Mouse (Mus musculus) hindbrain, embryonic 11.5 days (tissue): ENCODE results near the gene Iqch. TPM values are rescaled to one million over a fixed set of nuclear protein-coding genes. Genes with fewer than 3 reads are reported as not detected.

Experiments used
- ATAC-seq: fragments of 200-750 bp; cut with Nextera tagmentation; 2 replicates; pipeline ENCODE4 v1.8.0; 2017; ENCODE audit warnings: mild to moderate bottlenecking, moderate TSS enrichment, moderate library complexity; ENCODE audit not compliant: low FRiP score
- DNase-seq: peaks from one replicate; pipeline ENCODE4 v3.0.0-alpha.2; 2015; ENCODE audit warnings: low spot score
- H3K27ac ChIP-seq: fragments of 300-500 bp; sonication (generic); 2 replicates; pipeline ENCODE4 v1.5.1; 2014; ENCODE audit warnings: mild to moderate bottlenecking, low read depth, low read length
- H3K27me3 ChIP-seq: fragments of 300-500 bp; sonication (generic); 2 replicates; pipeline ENCODE4 v1.6.1; 2014; ENCODE audit warnings: mild to moderate bottlenecking, low read length, moderate library complexity, mixed read lengths; ENCODE audit not compliant: control insufficient read depth, insufficient read depth
- H3K36me3 ChIP-seq: fragments of 300-500 bp; sonication (generic); 2 replicates; pipeline ENCODE4 v1.6.1; 2014; ENCODE audit warnings: mild to moderate bottlenecking, low read length, moderate library complexity, mixed read lengths; ENCODE audit not compliant: control insufficient read depth, insufficient read depth
- H3K4me1 ChIP-seq: fragments of 300-500 bp; sonication (generic); replicated peaks from 2 replicates; pipeline ENCODE4 v1.6.1; 2014; ENCODE audit warnings: low read length, mixed read lengths; ENCODE audit not compliant: control insufficient read depth, insufficient read depth
- H3K4me2 ChIP-seq: fragments of 300-500 bp; sonication (generic); replicated peaks from 2 replicates; pipeline ENCODE4 v1.6.1; 2014; ENCODE audit warnings: mild to moderate bottlenecking, low read depth, low read length
- H3K4me3 ChIP-seq: fragments of 300-500 bp; sonication (generic); 2 replicates; pipeline ENCODE4 v1.5.1; 2014; ENCODE audit warnings: low read depth, low read length
- H3K9ac ChIP-seq: fragments of 300-500 bp; sonication (generic); 2 replicates; pipeline ENCODE4 v1.6.1; 2014; ENCODE audit warnings: low read depth, low read length
- H3K9me3 ChIP-seq: fragments of 300-500 bp; sonication (generic); 2 replicates; pipeline ENCODE4 v1.6.1; 2016; ENCODE audit warnings: low read length; ENCODE audit not compliant: control insufficient read depth
- WGBS: fragments of 180-500 bp; shearing (Covaris S2); extraction: QIAGEN DNeasy Blood & Tissue Kit; methylation state at CpG from one replicate; pipeline ENCODE4 v1.1.7; 2014; 5-methylcytosine and 5-hydroxymethylcytosine counted together
- polyA plus RNA-seq: library from polyadenylated mRNA; unstranded; fragments of >200 nt; fragmentation: Nextera tagmentation; extraction: Ambion mirVana; gene quantifications from 2 replicates; pipeline ENCODE4 v1.2.1, GENCODE M21; 2014

Iqch gene
- polyA plus RNA-seq, 1 experiment from 2014 or later: 0.32 TPM

GRCm38 (mm10) chr9:63465561-63465960 is 136.7 kb downstream of the Iqch start:
- WGBS: 93% methylated on average over 3 of the region's 3 CpGs
- Histone ChIP-seq H3K27ac (no peak overlapping the region), H3K9me3 (no peaks in the 10 kb centered on the region), H3K27me3 (no peaks in the 10 kb centered on the region), H3K4me2 (no peak overlapping the region), H3K4me3 (no peak overlapping the region), H3K36me3 (no peaks in the 10 kb centered on the region), H3K9ac (no peak overlapping the region), H3K4me1 (no peaks in the 10 kb centered on the region)
- ATAC-seq (no peak), DNase-seq (no peak)

- 62% methylated on average over 2 of the region's 2 CpGs for WGBS
- no peak overlapping the region for H3K9ac ChIP-seq
- no peaks in the 10 kb centered on the region for H3K27me3 ChIP-seq
- H3K27ac ChIP-seq: no peak overlapping the region
- no peaks in the 10 kb centered on the region for H3K36me3 ChIP-seq
- no peak overlapping the region for H3K4me3 ChIP-seq
- ATAC-seq: no peak
- DNase-seq: peak; percentile 85
- H3K4me1 ChIP-seq: no peaks in the 10 kb centered on the region
- H3K4me2 ChIP-seq: no peak overlapping the region
- H3K9me3 ChIP-seq: no peaks in the 10 kb centered on the region
Observed at GRCm38 (mm10) chr9:63462296-63462695, 140.0 kb downstream of the Iqch start.

GRCm38 (mm10) chr9:63456401-63456800 is 145.9 kb downstream of the Iqch start:
- ATAC-seq: no peak
- Histone ChIP-seq H3K9me3 (no peaks in the 10 kb centered on the region), H3K27ac (no peak overlapping the region), H3K4me2 (no peak overlapping the region), H3K9ac (no peak overlapping the region), H3K4me3 (no peak overlapping the region), H3K36me3 (no peaks in the 10 kb centered on the region), H3K27me3 (no peaks in the 10 kb centered on the region), H3K4me1 (no peaks in the 10 kb centered on the region)
- no peak for DNase-seq

- H3K27ac ChIP-seq: no peak overlapping the region
- H3K4me3 ChIP-seq: no peak overlapping the region
- DNase-seq (no peak), ATAC-seq (no peak)
- no peaks in the 10 kb centered on the region for H3K9me3 ChIP-seq
- no peaks in the 10 kb centered on the region for H3K36me3 ChIP-seq
- 79% methylated on average over 5 of the region's 5 CpGs for WGBS
- H3K4me2 ChIP-seq: no peak overlapping the region
- no peaks in the 10 kb centered on the region for H3K27me3 ChIP-seq
- H3K9ac ChIP-seq: no peak overlapping the region
- H3K4me1 ChIP-seq: no peaks in the 10 kb centered on the region
Observed at GRCm38 (mm10) chr9:63454341-63454740, 148.0 kb downstream of the Iqch start.

GRCm38 (mm10) chr9:63450531-63451030 is 151.7 kb downstream of the Iqch start:
- no peaks in the 10 kb centered on the region for H3K27me3 ChIP-seq
- H3K36me3 ChIP-seq: no peaks in the 10 kb centered on the region
- no peaks in the 10 kb centered on the region for H3K9me3 ChIP-seq
- H3K4me1 ChIP-seq: no peaks in the 10 kb centered on the region
- H3K9ac ChIP-seq: no peak overlapping the region
- ATAC-seq (no peak), DNase-seq (no peak)
- H3K27ac ChIP-seq: no peak overlapping the region
- no peak overlapping the region for H3K4me3 ChIP-seq
- no peak overlapping the region for H3K4me2 ChIP-seq
- 77% methylated on average over 4 of the region's 4 CpGs for WGBS

- Histone ChIP-seq H3K36me3 (no peaks in the 10 kb centered on the region), H3K4me1 (no peaks in the 10 kb centered on the region), H3K27ac (no peak overlapping the region), H3K4me2 (no peak overlapping the region), H3K9ac (no peak overlapping the region), H3K9me3 (no peaks in the 10 kb centered on the region), H3K4me3 (no peak overlapping the region), H3K27me3 (no peaks in the 10 kb centered on the region)
- WGBS: 81% methylated on average over 6 of the region's 6 CpGs
- ATAC-seq (no peak), DNase-seq (no peak)
Observed at GRCm38 (mm10) chr9:63443695-63444094, 158.6 kb downstream of the Iqch start.

- H3K27me3 ChIP-seq: no peaks in the 10 kb centered on the region
- H3K36me3 ChIP-seq: no peaks in the 10 kb centered on the region
- 81% methylated on average over 1 of the region's 1 CpGs for WGBS
- no peaks in the 10 kb centered on the region for H3K9me3 ChIP-seq
- ATAC-seq: no peak
- DNase-seq: no peak
- no peaks in the 10 kb centered on the region for H3K4me1 ChIP-seq
- no peak overlapping the region for H3K4me2 ChIP-seq
- H3K9ac ChIP-seq: no peak overlapping the region
- H3K27ac ChIP-seq: no peak overlapping the region
- H3K4me3 ChIP-seq: no peak overlapping the region
Observed at GRCm38 (mm10) chr9:63430652-63431051, 171.6 kb downstream of the Iqch start.

- Histone ChIP-seq H3K27me3 (no peaks in the 10 kb centered on the region), H3K9ac (no peak overlapping the region), H3K4me3 (no peak overlapping the region), H3K4me1 (no peaks in the 10 kb centered on the region), H3K9me3 (no peaks in the 10 kb centered on the region), H3K4me2 (no peak overlapping the region), H3K27ac (no peak overlapping the region), H3K36me3 (no peaks in the 10 kb centered on the region)
- no peak for DNase-seq
- 76% methylated on average over 9 of the region's 9 CpGs for WGBS
- ATAC-seq: no peak
Observed at GRCm38 (mm10) chr9:63421096-63421736, 181.1 kb downstream of the Iqch start.

- H3K36me3 ChIP-seq: no peaks in the 10 kb centered on the region
- H3K4me1 ChIP-seq: no peaks in the 10 kb centered on the region
- 31% methylated on average over 6 of the region's 6 CpGs for WGBS
- DNase-seq (peak; percentile 5), ATAC-seq (no peak)
- H3K4me2 ChIP-seq: no peak overlapping the region
- no peak overlapping the region for H3K4me3 ChIP-seq
- no peaks in the 10 kb centered on the region for H3K27me3 ChIP-seq
- H3K27ac ChIP-seq: no peak overlapping the region
- H3K9me3 ChIP-seq: no peaks in the 10 kb centered on the region
- no peak overlapping the region for H3K9ac ChIP-seq
Observed at GRCm38 (mm10) chr9:63420396-63420795, 181.9 kb downstream of the Iqch start.
